Mouse (Mus musculus) kidney, postnatal 0 days (tissue): Measurements from ENCODE around the gene Gm45213. TPM values are rescaled to one million over a fixed set of nuclear protein-coding genes. Genes with fewer than 3 reads are reported as not detected.
"Not testable (repeated sequence)": the region's sequence is repeated elsewhere in the genome, so short reads cannot be mapped to it uniquely, and the experiment has no call there.

ENCODE experiments used
- ATAC-seq: fragments of 200-750 bp; cut with Nextera tagmentation; replicated peaks from 2 replicates; pipeline ENCODE4 v1.8.0; 2017; ENCODE audit warnings: low read depth, moderate number of reproducible peaks, moderate TSS enrichment, moderate library complexity; ENCODE audit not compliant: low FRiP score
- DNase-seq: peaks from one replicate; pipeline ENCODE4 v3.0.0-alpha.2; 2016; ENCODE audit warnings: low spot score
- H3K27ac ChIP-seq: fragments of 300-500 bp; sonication (generic); 2 replicates; pipeline ENCODE4 v1.5.1; 2014; ENCODE audit warnings: mild to moderate bottlenecking
- H3K27me3 ChIP-seq: fragments of 300-500 bp; sonication (generic); 2 replicates; pipeline ENCODE4 v1.6.1; 2014; ENCODE audit warnings: low read length, mixed read lengths; ENCODE audit not compliant: insufficient read depth
- H3K36me3 ChIP-seq: fragments of 300-500 bp; sonication (generic); 2 replicates; pipeline ENCODE4 v1.6.1; 2014; ENCODE audit warnings: low read length, mixed read lengths; ENCODE audit not compliant: insufficient read depth
- H3K4me1 ChIP-seq: fragments of 300-500 bp; sonication (generic); replicated peaks from 2 replicates; pipeline ENCODE4 v1.6.1; 2014; ENCODE audit warnings: antibody characterized with exemption, low read length, mixed read lengths; ENCODE audit not compliant: insufficient read depth
- H3K4me2 ChIP-seq: fragments of 300-500 bp; sonication (generic); 2 replicates; pipeline ENCODE4 v1.6.1; 2014; ENCODE audit warnings: mild to moderate bottlenecking, low read length, moderate library complexity, mixed read lengths
- H3K4me3 ChIP-seq: fragments of 300-500 bp; sonication (generic); replicated peaks from 2 replicates; pipeline ENCODE4 v1.5.1; 2014; ENCODE audit warnings: low read depth, low read length
- H3K9ac ChIP-seq: fragments of 300-500 bp; sonication (generic); 2 replicates; pipeline ENCODE4 v1.6.1; 2014; ENCODE audit warnings: low read depth, low read length
- H3K9me3 ChIP-seq: fragments of 300-500 bp; sonication (generic); replicated peaks from 2 replicates; pipeline ENCODE4 v1.6.1; 2016; ENCODE audit warnings: low read length, inconsistent platforms, mixed read lengths
- CTCF ChIP-seq: IDR thresholded peaks from 2 replicates; pipeline ENCODE4 v1.5.1; 2016; ENCODE audit warnings: antibody characterized with exemption, low read depth, mild to moderate bottlenecking, moderate library complexity
- WGBS: fragments of 180-500 bp; shearing (Covaris S2); extraction: QIAGEN DNeasy Blood & Tissue Kit; methylation state at CpG from one replicate; pipeline ENCODE4 v1.1.7; 2014; 5-methylcytosine and 5-hydroxymethylcytosine counted together
- polyA plus RNA-seq: library from polyadenylated mRNA; unstranded; fragments of >200 nt; fragmentation: Nextera tagmentation; extraction: Ambion mirVana; gene quantifications from 2 replicates; pipeline ENCODE4 v1.2.1, GENCODE M21; 2015

Gm45213 gene
- polyA plus RNA-seq, 1 experiment from 2014 or later, result not detected

- H3K4me1 ChIP-seq, result no peaks in the 10 kb centered on the region
- no peaks in the 10 kb centered on the region for H3K36me3 ChIP-seq
- H3K9me3 ChIP-seq, result no peaks in the 10 kb centered on the region
- no peak overlapping the region for H3K27ac ChIP-seq
- H3K27me3 ChIP-seq, result no peaks in the 10 kb centered on the region
- H3K9ac ChIP-seq, result no peak overlapping the region
- TF ChIP-seq CTCF, result no peak
- 82% methylated on average over 12 of the region's 12 CpGs for WGBS
- DNase-seq (no peak), ATAC-seq (no peak)
- no peak overlapping the region for H3K4me3 ChIP-seq
- H3K4me2 ChIP-seq, result no peak overlapping the region
Measured at GRCm38 (mm10) chr7:66048446-66049230, 5.2 kb downstream of the Gm45213 start.

GRCm38 (mm10) chr7:66053946-66054483, 10.6 kb downstream of the Gm45213 start:
- no peak for TF ChIP-seq CTCF
- 88% methylated on average over 4 of the region's 4 CpGs for WGBS
- no peak for ATAC-seq

GRCm38 (mm10) chr7:66055356-66055755, 12.0 kb downstream of the Gm45213 start:
- not testable (repeated sequence) for ATAC-seq, H3K4me3 ChIP-seq, H3K4me1 ChIP-seq, H3K4me2 ChIP-seq, H3K9ac ChIP-seq, H3K36me3 ChIP-seq, H3K9me3 ChIP-seq, H3K27ac ChIP-seq, H3K27me3 ChIP-seq
- DNase-seq, result peak; percentile 62
- 3% methylated on average over 2 of the region's 2 CpGs for WGBS
- peak; percentile 87 for TF ChIP-seq CTCF

More at GRCm38 (mm10) chr7:66053946-66054483, 10.6 kb downstream of the Gm45213 start:
- no peaks in the 10 kb centered on the region for H3K27me3 ChIP-seq
- no peak overlapping the region for H3K27ac ChIP-seq
- H3K9ac ChIP-seq, result no peak overlapping the region
- no peak for DNase-seq
- H3K4me2 ChIP-seq, result no peak overlapping the region
- H3K4me3 ChIP-seq, result no peak overlapping the region
- H3K4me1 ChIP-seq, result no peaks in the 10 kb centered on the region
- H3K36me3 ChIP-seq, result no peaks in the 10 kb centered on the region
- no peaks in the 10 kb centered on the region for H3K9me3 ChIP-seq

DNA sequence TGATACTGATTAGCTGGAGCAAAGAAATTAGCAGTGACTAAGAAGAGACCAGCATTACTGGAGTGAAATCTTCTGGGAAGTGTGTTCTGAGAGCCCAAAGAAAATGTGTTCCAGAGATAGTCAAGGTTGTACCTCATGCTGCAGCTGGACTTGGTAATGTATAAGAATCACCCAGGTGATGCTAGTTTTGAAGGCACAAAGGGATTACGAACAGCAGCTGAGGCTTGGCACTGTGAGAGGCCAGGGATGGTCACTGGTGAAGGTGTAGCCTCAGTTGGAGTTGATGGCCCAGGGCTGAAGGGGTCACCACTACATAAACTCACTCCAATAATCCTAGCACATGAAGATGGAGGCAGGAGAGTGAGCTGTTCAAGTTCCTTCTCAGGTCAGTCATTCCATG, 15.3 kb downstream of the Gm45213 start, which contains the start of gene Snrpa1:
Gene Snrpa1, plus strand, starts transcription at position 301 of the 400 bp plus-strand sequence.
- Histone ChIP-seq H3K27me3 (no peaks in the 10 kb centered on the region), H3K27ac (no peak within 1 kb of the TSS), H3K4me1 (no peaks in the 10 kb centered on the region; the same call in 1 of the 2 replicates), H3K9ac (peak within 1 kb of the TSS; percentile 82), H3K9me3 (no peaks in the 10 kb centered on the region), H3K36me3 (peaks cover 7% of the 10 kb centered on the region; the same call in 1 of the 2 replicates), H3K4me3 (peak within 1 kb of the TSS; percentile 96), H3K4me2 (peak within 1 kb of the TSS; percentile 91)
- 72% methylated on average over 1 of the region's 1 CpGs for WGBS
- TF ChIP-seq CTCF, result no peak
- ATAC-seq (no peak), DNase-seq (no peak)

GRCm38 (mm10) chr7:66060066-66060956, 16.9 kb downstream of the Gm45213 start:
- Histone ChIP-seq H3K27ac (peak overlapping the region; percentile 60), H3K4me2 (peak overlapping the region; percentile 91), H3K9me3 (no peaks in the 10 kb centered on the region), H3K4me3 (peak overlapping the region; percentile 96), H3K27me3 (no peaks in the 10 kb centered on the region), H3K4me1 (no peaks in the 10 kb centered on the region; the same call in 1 of the 2 replicates), H3K9ac (peak overlapping the region; percentile 82), H3K36me3 (peaks cover 18% of the 10 kb centered on the region)
- ATAC-seq (peak; percentile 91), DNase-seq (peak; percentile 95)
- TF ChIP-seq CTCF, result peak; percentile 16; the same call in 1 of the 2 replicates
- WGBS, result under 1% methylated on average over 64 of the region's 64 CpGs

GRCm38 (mm10) chr7:66061057-66061456, 17.7 kb downstream of the Gm45213 start:
- Histone ChIP-seq H3K27ac (peak overlapping the region; percentile 60; the same call in 1 of the 2 replicates), H3K4me1 (no peaks in the 10 kb centered on the region; the same call in 1 of the 2 replicates), H3K27me3 (no peaks in the 10 kb centered on the region), H3K9ac (peak overlapping the region; percentile 82), H3K4me3 (peak overlapping the region; percentile 96), H3K36me3 (peaks cover 24% of the 10 kb centered on the region), H3K9me3 (no peaks in the 10 kb centered on the region), H3K4me2 (peak overlapping the region; percentile 91)
- DNase-seq, result no peak
- no peak for TF ChIP-seq CTCF
- WGBS, result under 1% methylated on average over 14 of the region's 14 CpGs
- ATAC-seq, result no peak
